Mouse (Mus musculus): ENCODE measurements at regions not wholly inside any gene's neighbourhood (a gene's known extent, or its start where the extent isn't known, plus 50 kb on each side); places are given as distances from the start of the nearest gene placed in this dataset.
A peak's percentile ranks its signal among the peaks of the same experiment; 100 is the strongest.

GRCm38 (mm10) chr15:70489548-70489947 lies 3344.8 kb upstream of the Gm6569 start:
- DNase-seq: no peak

- no peak for DNase-seq
Measured at GRCm38 (mm10) chr15:70507046-70507818, 3327.1 kb upstream of the Gm6569 start.

- DNase-seq: no peak
Measured at GRCm38 (mm10) chr15:70520551-70520950, 3313.8 kb upstream of the Gm6569 start.

GRCm38 (mm10) chr15:70554773-70555582 lies 3279.4 kb upstream of the Gm6569 start:
- DNase-seq: no peak

- no peak for DNase-seq
Measured at GRCm38 (mm10) chr15:70555583-70555894, 3278.8 kb upstream of the Gm6569 start.

GRCm38 (mm10) chr15:70594295-70594694 lies 3240.1 kb upstream of the Gm6569 start:
- no peak for DNase-seq

- no peak for DNase-seq
Measured at GRCm38 (mm10) chr15:70600762-70601489, 3233.4 kb upstream of the Gm6569 start.

GRCm38 (mm10) chr15:70605251-70605650 lies 3229.1 kb upstream of the Gm6569 start:
- no peak for DNase-seq

GRCm38 (mm10) chr15:70606896-70607295 lies 3227.5 kb upstream of the Gm6569 start:
- DNase-seq: no peak

- DNase-seq: no peak
Measured at GRCm38 (mm10) chr15:70618131-70618674, 3216.2 kb upstream of the Gm6569 start.

- no peak for DNase-seq
Measured at GRCm38 (mm10) chr15:70641051-70641552, 3193.3 kb upstream of the Gm6569 start.

- no peak for DNase-seq
Measured at GRCm38 (mm10) chr15:70644447-70645202, 3189.7 kb upstream of the Gm6569 start.

- no peak for DNase-seq
Measured at GRCm38 (mm10) chr15:70675549-70675948, 3158.8 kb upstream of the Gm6569 start.

- no peak for DNase-seq
Measured at GRCm38 (mm10) chr15:70704547-70704946, 3129.8 kb upstream of the Gm6569 start.

GRCm38 (mm10) chr15:70713736-70714135 lies 3120.6 kb upstream of the Gm6569 start:
- DNase-seq: peak; percentile 84

GRCm38 (mm10) chr15:70727361-70727885 lies 3106.9 kb upstream of the Gm6569 start:
- DNase-seq: no peak

GRCm38 (mm10) chr15:70727956-70728355 lies 3106.4 kb upstream of the Gm6569 start:
- DNase-seq: no peak

- DNase-seq: no peak
Measured at GRCm38 (mm10) chr15:70744239-70744638, 3090.1 kb upstream of the Gm6569 start.

- no peak for DNase-seq
Measured at GRCm38 (mm10) chr15:70764045-70764444, 3070.3 kb upstream of the Gm6569 start.

- no peak for DNase-seq
Measured at GRCm38 (mm10) chr15:70764513-70764912, 3069.8 kb upstream of the Gm6569 start.

GRCm38 (mm10) chr15:70765471-70765870 lies 3068.9 kb upstream of the Gm6569 start:
- DNase-seq: no peak

Data from heart, adult 11 months (tissue).